Mouse (Mus musculus): ENCODE measurements at regions not wholly inside any gene's neighbourhood (a gene's known extent, or its start where the extent isn't known, plus 50 kb on each side); places are given as distances from the start of the nearest gene placed in this dataset.
"Not testable (repeated sequence)": the region's sequence is repeated elsewhere in the genome, so short reads cannot be mapped to it uniquely, and the experiment has no call there.

GRCm38 (mm10) chr4:49958275-49958674 is 112.7 kb upstream of the Grin3a start:
- peak; percentile 26 for DNase-seq (ENCODE audit: low read depth, low spot score)

- no peak for DNase-seq (ENCODE audit: low read depth, low spot score)
Observed at GRCm38 (mm10) chr4:49956855-49957254, 111.3 kb upstream of the Grin3a start.

- peak; percentile 1 for DNase-seq (ENCODE audit: low read depth, low spot score)
Observed at GRCm38 (mm10) chr4:49946306-49946705, 100.8 kb upstream of the Grin3a start.

GRCm38 (mm10) chr4:49937471-49937870 is 91.9 kb upstream of the Grin3a start:
- DNase-seq (ENCODE audit: low read depth, low spot score) = no peak

GRCm38 (mm10) chr4:49929636-49930035 is 84.1 kb upstream of the Grin3a start:
- not testable (repeated sequence) for DNase-seq (ENCODE audit: low read depth, low spot score)

GRCm38 (mm10) chr4:49927045-49927444 is 81.5 kb upstream of the Grin3a start:
- DNase-seq (ENCODE audit: low read depth, low spot score) = no peak

GRCm38 (mm10) chr4:49914221-49914620 is 68.7 kb upstream of the Grin3a start:
- DNase-seq (ENCODE audit: low read depth, low spot score) = no peak

GRCm38 (mm10) chr4:49913636-49914035 is 68.1 kb upstream of the Grin3a start:
- no peak for DNase-seq (ENCODE audit: low read depth, low spot score)

Data from mesoderm, embryonic 11.5 days (tissue).